Mouse (Mus musculus) brain, embryonic 14.5 days (tissue): Measurements from ENCODE around the gene Ttc9b.

ENCODE experiments used
- CTCF ChIP-seq: fragments of 200-500 bp; IDR thresholded peaks from 2 replicates; pipeline ENCODE4 v1.5.1; 2012; ENCODE audit warnings: inconsistent platforms, mild to moderate bottlenecking, moderate library complexity, borderline replicate concordance; ENCODE audit not compliant: insufficient read depth, insufficient read length; ENCODE audit errors: extremely low read depth
- POLR2A ChIP-seq: fragments of 200-500 bp; IDR thresholded peaks from 2 replicates; pipeline ENCODE4 v1.6.1; 2012; ENCODE audit warnings: mild to moderate bottlenecking, inconsistent platforms, borderline replicate concordance; ENCODE audit not compliant: poor library complexity, insufficient read depth, insufficient read length, severe bottlenecking; ENCODE audit errors: extremely low read depth

DNA sequence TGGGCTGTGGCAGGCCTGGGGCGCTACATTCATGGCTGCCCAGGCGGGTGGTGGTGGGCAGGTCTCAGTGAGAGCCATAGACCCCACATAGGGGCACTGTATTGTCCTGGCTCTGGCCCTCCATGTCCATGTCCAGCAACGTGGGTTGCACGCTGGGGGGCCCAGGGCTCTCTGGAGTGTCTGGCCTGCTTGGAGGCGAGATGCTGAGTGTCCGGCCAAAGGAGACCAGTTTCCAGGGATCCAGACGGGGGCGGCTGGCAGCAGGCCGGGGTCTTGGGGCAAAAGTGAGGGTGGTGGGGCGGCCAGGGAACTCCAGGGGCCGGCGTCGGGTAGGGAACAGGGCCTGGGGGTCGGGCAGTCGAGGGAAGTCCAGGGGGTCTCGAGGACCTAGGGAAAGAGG is 2.9 kb downstream of the Ttc9b start:
- TF ChIP-seq POLR2A: no peak
- no peak for TF ChIP-seq CTCF
